In genomic region chr4:155164550-155164949, GRCm38 (mm10) we compare ENCODE assay signal across 9 mouse cellular contexts. TPM values are rescaled to one million over a fixed set of nuclear protein-coding genes. Genes with fewer than 3 reads are reported as not detected.
DNase-seq lines count a peak whose midpoint lies in the region; ATAC-seq lines count a peak whose summit lies in the region.
"Had no signal": no experiment of that assay in that cellular context is flagged by ENCODE, and none has a peak within 500 bp of the region (broad histone marks: within the 10 kb centered on the region; RNA-seq: fewer than 3 reads in every experiment).

No protein-coding gene starts in this region.

- DNase-seq in limb, embryonic 10.5 days (ENCODE audit: low spot score) = no peak
- peak; percentile 88 for DNase-seq in brain, adult 2 months (ENCODE audit: low read depth, low spot score)
- DNase-seq in heart, adult 9 months (ENCODE audit: low spot score in 2 of 2) = peak; percentile 85 to 87
- peak; percentile 73 for DNase-seq in skeletal muscle tissue, adult 2 months (ENCODE audit: low read depth, low spot score)
- DNase-seq in left cerebral cortex, adult 8-10 months (ENCODE audit: low spot score in 2 of 2) = no peak
- no peak for DNase-seq in right cerebral cortex, adult 2 months (ENCODE audit: low spot score in 2 of 2)
- DNase-seq: liver, embryonic 13.5 days had no signal

- WGBS in limb, embryonic 12.5 days = 82% methylated on average over 6 of the region's 6 CpGs
- 89% methylated on average over 6 of the region's 6 CpGs for WGBS in limb, embryonic 10.5 days
- 73% methylated on average over 6 of the region's 6 CpGs for WGBS in kidney, embryonic 15.5 days

- H3K9ac ChIP-seq in limb, embryonic 12.5 days (replicated peaks) = no peak overlapping the region; the same call in 1 of the 2 replicates
- H3K9ac ChIP-seq in kidney, embryonic 15.5 days = no peak overlapping the region
- H3K9ac ChIP-seq: liver, embryonic 13.5 days had no signal

- H3K4me2 ChIP-seq in limb, embryonic 12.5 days = no peak overlapping the region
- H3K4me2 ChIP-seq in kidney, embryonic 15.5 days = no peak overlapping the region
- H3K4me2 ChIP-seq: liver, embryonic 13.5 days had no signal

- H3K4me3 ChIP-seq in limb, embryonic 12.5 days (replicated peaks) = no peak overlapping the region
- H3K4me3 ChIP-seq in limb, embryonic 10.5 days = no peak overlapping the region
- no peak overlapping the region for H3K4me3 ChIP-seq in kidney, embryonic 15.5 days (replicated peaks)
- H3K4me3 ChIP-seq: liver, embryonic 13.5 days had no signal

- H3K36me3 ChIP-seq in limb, embryonic 12.5 days = peaks cover 11% of the 10 kb centered on the region
- H3K36me3 ChIP-seq in limb, embryonic 10.5 days = peaks cover 14% of the 10 kb centered on the region
- H3K36me3 ChIP-seq in kidney, embryonic 15.5 days = peaks cover 5% of the 10 kb centered on the region

- ATAC-seq in limb, embryonic 12.5 days (ENCODE audit: insufficient number of reproducible peaks, insufficient read depth, low FRiP score, low TSS enrichment, low read depth) = no peak
- ATAC-seq in kidney, embryonic 15.5 days (replicated peaks; ENCODE audit: low FRiP score) = no peak

- peak overlapping the region; percentile 37; the same call in 1 of the 2 replicates for H3K27ac ChIP-seq in limb, embryonic 12.5 days
- H3K27ac ChIP-seq in limb, embryonic 10.5 days = no peak overlapping the region
- peak overlapping the region; percentile 71 for H3K27ac ChIP-seq in kidney, embryonic 15.5 days

- H3K27me3 ChIP-seq in limb, embryonic 12.5 days = no peaks in the 10 kb centered on the region
- no peaks in the 10 kb centered on the region for H3K27me3 ChIP-seq in limb, embryonic 10.5 days (ENCODE audit: low read depth, poor library complexity, severe bottlenecking)
- no peaks in the 10 kb centered on the region for H3K27me3 ChIP-seq in kidney, embryonic 15.5 days
- H3K27me3 ChIP-seq: liver, embryonic 13.5 days had no signal

- peaks cover 62% of the 10 kb centered on the region for H3K4me1 ChIP-seq in limb, embryonic 12.5 days (replicated peaks)
- H3K4me1 ChIP-seq in limb, embryonic 10.5 days = peaks cover 71% of the 10 kb centered on the region
- peaks cover 66% of the 10 kb centered on the region for H3K4me1 ChIP-seq in kidney, embryonic 15.5 days

- H3K9me3 ChIP-seq in limb, embryonic 12.5 days = no peaks in the 10 kb centered on the region
- no peaks in the 10 kb centered on the region; the same call in 1 of the 2 replicates for H3K9me3 ChIP-seq in limb, embryonic 10.5 days (replicated peaks)
- H3K9me3 ChIP-seq in kidney, embryonic 15.5 days (replicated peaks) = 0 out of 2 replicates have a peak, but pooled peaks cover 3% of the 10 kb centered on the region
- H3K9me3 ChIP-seq: liver, embryonic 13.5 days had no signal

RNA-seq across cellular contexts. Expression of gene Ski, which starts 57.8 kb away (rescaled TPM):
- polyA plus RNA-seq in limb, embryonic 12.5 days (2016; fragmentation: Nextera tagmentation; extraction: Ambion mirVana) = 18.4 and 18.8 TPM in 2 replicates
- polyA plus RNA-seq in limb, embryonic 10.5 days (2016; fragmentation: Nextera tagmentation; extraction: Ambion mirVana) = 9.6 and 10.6 TPM in 2 replicates
- polyA plus RNA-seq in kidney, embryonic 15.5 days (2015; fragmentation: Nextera tagmentation; extraction: Ambion mirVana) = 14.7 and 16.9 TPM in 2 replicates
- total RNA-seq in left cerebral cortex, adult 8-10 months (2022) = 100 to 1,000 TPM; 118 to 126 (median 121) TPM

Comparison
In these comparisons a context has a peak if more than half of its experiments do, and no peak if none do; other contexts are left out.
1. DNase-seq: peak in brain, adult 2 months (single experiment), heart, adult 9 months (2 of 2) and skeletal muscle tissue, adult 2 months (single experiment); none in limb, embryonic 10.5 days (single experiment), left cerebral cortex, adult 8-10 months (0 of 2) and right cerebral cortex, adult 2 months (0 of 2).